Mouse (Mus musculus): Measurements from ENCODE around the gene Trim9. TPM values are rescaled to one million over a fixed set of nuclear protein-coding genes. Genes with fewer than 3 reads are reported as not detected.

The Trim9 gene
- polyA plus RNA-seq (2017; shearing (Covaris generic)) = 0.22 TPM

DNA sequence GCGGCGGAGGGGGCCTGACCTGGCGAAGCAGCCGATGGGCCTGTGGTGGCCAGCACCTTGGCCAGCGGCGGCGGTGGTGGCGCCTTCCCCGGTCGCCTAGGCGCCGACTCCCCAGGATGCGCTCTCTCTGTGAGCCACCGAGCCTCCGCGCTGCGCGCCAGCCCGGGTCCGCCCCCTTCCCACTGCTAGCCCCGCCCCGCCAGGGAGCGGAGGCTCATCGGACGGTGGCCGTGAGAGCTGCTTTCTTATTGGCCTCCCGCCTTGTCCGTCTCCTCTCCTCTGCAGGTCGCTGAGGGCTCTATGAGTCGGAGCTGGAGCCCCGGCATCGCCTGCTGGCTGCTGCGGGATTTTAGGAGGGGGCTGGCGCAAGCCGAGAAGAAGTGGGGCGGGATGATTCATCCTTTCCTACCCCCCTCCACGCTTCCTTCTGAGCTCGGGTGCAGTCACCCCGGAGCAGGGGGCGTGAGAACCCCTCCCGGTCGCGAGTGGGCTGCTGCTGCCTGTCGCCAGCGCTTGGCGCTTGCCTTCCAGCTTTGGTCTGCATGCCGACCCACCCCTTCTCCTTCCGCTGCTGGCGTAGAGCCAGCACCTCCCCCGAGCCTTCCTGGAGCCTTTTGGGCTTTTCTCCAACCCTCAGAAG is at the start of gene Trim9:
Gene Trim9, minus strand, starts transcription at position 413 of the 640 bp plus-strand sequence.

DNA sequence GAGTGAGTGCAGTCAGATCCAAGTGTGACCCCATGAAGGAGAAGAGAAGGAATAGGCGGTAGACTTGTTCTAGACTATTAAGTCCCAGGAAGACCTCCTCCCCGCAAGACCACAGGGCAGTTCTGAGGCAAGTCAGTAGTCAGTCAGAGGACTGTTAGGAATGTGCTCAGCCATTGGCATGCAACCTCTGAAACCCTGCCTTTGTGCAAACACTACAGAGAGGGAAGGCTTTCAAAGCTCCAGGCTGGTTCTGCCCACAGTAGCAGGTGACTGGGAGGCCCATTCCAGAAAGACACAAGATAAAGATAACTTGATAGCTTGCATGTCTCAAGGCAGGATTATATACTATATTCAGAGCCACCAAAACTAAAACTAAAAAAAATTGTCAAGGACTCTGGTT is 116.1 kb downstream of the Trim9 start, which contains the start of gene Pygl:
Gene Pygl, minus strand, starts transcription at position 195 of the 400 bp plus-strand sequence.

Other genes with a start within 250 kb of the Trim9 start
- 63.0 TPM for gene Nin, start 233.9 kb downstream of the Trim9 start, polyA plus RNA-seq (2017; shearing (Covaris generic))
- gene Abhd12b, start 193.5 kb downstream of the Trim9 start, polyA plus RNA-seq (2017; shearing (Covaris generic)) = 0.17 TPM
- 0.41 TPM for gene Pygl, start 116.1 kb downstream of the Trim9 start, polyA plus RNA-seq (2017; shearing (Covaris generic))
- 96.9 TPM for gene Tmx1, start 105.5 kb upstream of the Trim9 start, polyA plus RNA-seq (2017; shearing (Covaris generic))

All from naive thymus-derived CD4-positive, alpha-beta T cell, adult 5 months (primary cell).